In genomic region chr4:84079516-84079915, GRCm38 (mm10) we compare ENCODE assay signal across 26 mouse cellular contexts.
A peak's percentile ranks its signal among the peaks of the same experiment; 100 is the strongest.
DNase-seq lines count a peak whose midpoint lies in the region; ATAC-seq and TF ChIP-seq lines count a peak whose summit lies in the region.
"Had no signal": no experiment of that assay in that cellular context is flagged by ENCODE, and none has a peak within 500 bp of the region (broad histone marks: within the 10 kb centered on the region; RNA-seq: fewer than 3 reads in every experiment).

No protein-coding gene starts in this region.

- 0 out of 2 replicates have a peak overlapping the region, but pooled peaks have one; percentile 39 for H3K27ac ChIP-seq in kidney, embryonic 15.5 days
- H3K27ac ChIP-seq in lung, embryonic 14.5 days (ENCODE audit: low read depth): 0 out of 2 replicates have a peak overlapping the region, but pooled peaks have one; percentile 16
- H3K27ac ChIP-seq: embryonic facial prominence, embryonic 10.5 days; embryonic facial prominence, embryonic 12.5 days; forebrain, embryonic 13.5 days; forebrain, embryonic 15.5 days had no signal

- no peak for DNase-seq in kidney, adult 8-10 months
- no peak for DNase-seq in lung, embryonic 14.5 days
- DNase-seq in lung, postnatal 36 days: no peak
- no peak for DNase-seq in layer of hippocampus, adult 9-10 months (ENCODE audit: low spot score)
- DNase-seq: adrenal gland, adult 2 months; adrenal gland, postnatal 10 days; adrenal gland, postnatal 25 days; B cell, adult 2 months; cerebellum, adult 11 months; cerebellum, adult 18-20 months; cerebellum, adult 8-10 months; cerebellum, adult 9-11 months; cerebellum, postnatal 14 days; cerebellum, postnatal 36 days had no signal

- no peak for ATAC-seq in kidney, embryonic 15.5 days (replicated peaks; ENCODE audit: low FRiP score)
- ATAC-seq in lung, embryonic 14.5 days (ENCODE audit: insufficient read depth): no peak
- 0 out of 2 replicates have a peak, but pooled peaks have one; percentile 22 for ATAC-seq in common myeloid progenitor, adult 5-6 weeks (replicated peaks; ENCODE audit: low read depth, poor library complexity, severe bottlenecking)
- ATAC-seq in megakaryocyte progenitor cell, adult 5-6 weeks (replicated peaks; ENCODE audit: poor library complexity): peak; percentile 51
- ATAC-seq: activated CD4-positive, CD25-positive, alpha-beta regulatory T cell, adult 4 months; CD4-positive, CD25-positive, alpha-beta regulatory T cell, adult 4 months; forebrain, embryonic 13.5 days; forebrain, embryonic 15.5 days; Patski had no signal

- H3K4me2 ChIP-seq in kidney, embryonic 15.5 days: no peak overlapping the region
- H3K4me2 ChIP-seq in lung, embryonic 14.5 days: no peak overlapping the region
- H3K4me2 ChIP-seq: embryonic facial prominence, embryonic 12.5 days; forebrain, embryonic 13.5 days; forebrain, embryonic 15.5 days had no signal

- H3K9me3 ChIP-seq in kidney, embryonic 15.5 days (replicated peaks): no peaks in the 10 kb centered on the region
- H3K9me3 ChIP-seq in lung, embryonic 14.5 days (ENCODE audit: low read depth, low read length): no peaks in the 10 kb centered on the region
- H3K9me3 ChIP-seq: embryonic facial prominence, embryonic 10.5 days; embryonic facial prominence, embryonic 12.5 days; forebrain, embryonic 13.5 days; forebrain, embryonic 15.5 days had no signal

- TF ChIP-seq CTCF in lung, embryonic 14.5 days (IDR thresholded peaks at IDR 0.05; ENCODE audit: low read depth): no peak

- peaks cover 8% of the 10 kb centered on the region; the same call in 1 of the 2 replicates for H3K4me1 ChIP-seq in kidney, embryonic 15.5 days
- H3K4me1 ChIP-seq in lung, embryonic 14.5 days (ENCODE audit: insufficient read depth): peaks cover 7% of the 10 kb centered on the region; the same call in 1 of the 2 replicates
- H3K4me1 ChIP-seq: embryonic facial prominence, embryonic 12.5 days; forebrain, embryonic 13.5 days; forebrain, embryonic 15.5 days had no signal

- WGBS in kidney, embryonic 15.5 days: 81% methylated on average over 2 of the region's 2 CpGs
- WGBS in lung, embryonic 14.5 days: 71% methylated on average over 2 of the region's 2 CpGs

- H3K9ac ChIP-seq in kidney, embryonic 15.5 days: no peak overlapping the region
- no peak overlapping the region for H3K9ac ChIP-seq in lung, embryonic 14.5 days
- H3K9ac ChIP-seq: embryonic facial prominence, embryonic 12.5 days; forebrain, embryonic 13.5 days; forebrain, embryonic 15.5 days had no signal

- no peak overlapping the region for H3K4me3 ChIP-seq in kidney, embryonic 15.5 days (replicated peaks)
- H3K4me3 ChIP-seq in lung, embryonic 14.5 days (ENCODE audit: low read depth, low read length): no peak overlapping the region
- H3K4me3 ChIP-seq: embryonic facial prominence, embryonic 10.5 days; embryonic facial prominence, embryonic 12.5 days; forebrain, embryonic 13.5 days; forebrain, embryonic 15.5 days had no signal

- no peaks in the 10 kb centered on the region for H3K36me3 ChIP-seq in kidney, embryonic 15.5 days
- no peaks in the 10 kb centered on the region for H3K36me3 ChIP-seq in lung, embryonic 14.5 days (ENCODE audit: insufficient read depth)
- H3K36me3 ChIP-seq: embryonic facial prominence, embryonic 10.5 days; embryonic facial prominence, embryonic 12.5 days; forebrain, embryonic 15.5 days; G1E had no signal

- H3K27me3 ChIP-seq in kidney, embryonic 15.5 days: no peaks in the 10 kb centered on the region
- H3K27me3 ChIP-seq in lung, embryonic 14.5 days (ENCODE audit: insufficient read depth, low read length): no peaks in the 10 kb centered on the region
- H3K27me3 ChIP-seq: CH12.LX; embryonic facial prominence, embryonic 12.5 days; forebrain, embryonic 13.5 days; forebrain, embryonic 15.5 days; Patski had no signal

Comparison
In these comparisons a context has a peak if more than half of its experiments do, and no peak if none do; other contexts are left out.
1. ATAC-seq: peak in common myeloid progenitor, adult 5-6 weeks (single experiment) and megakaryocyte progenitor cell, adult 5-6 weeks (single experiment); none in kidney, embryonic 15.5 days (single experiment) and lung, embryonic 14.5 days (single experiment).